Mouse (Mus musculus) heart, postnatal 4 days (tissue): ENCODE measurements around the gene Ppp1r18. TPM values are rescaled to one million over a fixed set of nuclear protein-coding genes. Genes with fewer than 3 reads are reported as not detected.

Experiments used
- DNase-seq: peaks from one replicate; pipeline ENCODE4 v3.0.0; 2021
- total RNA-seq, 2 experiments: library from RNA; stranded (reverse); gene quantifications; 2 replicates each; pipeline ENCODE4 v1.2.3; 2021

The Ppp1r18 gene
- total RNA-seq = 10 to 100 TPM; 32.6 to 32.7 TPM

GRCm38 (mm10) chr17:35865481-35866280 lies at the start of gene Ppp1r18:
Gene Ppp1r18 (plus strand): TSS chr17:35865593.
- peak; percentile 88 for DNase-seq

- DNase-seq = no peak
Observed at GRCm38 (mm10) chr17:35815836-35816235, 49.6 kb upstream of the Ppp1r18 start.

GRCm38 (mm10) chr17:35816686-35817085 lies 48.7 kb upstream of the Ppp1r18 start:
- no peak for DNase-seq

GRCm38 (mm10) chr17:35817226-35817625 lies 48.2 kb upstream of the Ppp1r18 start:
- DNase-seq = no peak

- no peak for DNase-seq
Observed at GRCm38 (mm10) chr17:35820111-35820510, 45.3 kb upstream of the Ppp1r18 start.

GRCm38 (mm10) chr17:35821439-35822430 lies 43.7 kb upstream of the Ppp1r18 start, which contains the start of gene Ier3:
Gene Ier3 (plus strand): TSS chr17:35821684.
- DNase-seq = peak; percentile 90

- no peak for DNase-seq
Observed at GRCm38 (mm10) chr17:35822564-35822963, 42.8 kb upstream of the Ppp1r18 start.

GRCm38 (mm10) chr17:35822964-35823937 lies 42.1 kb upstream of the Ppp1r18 start, which contains the start of gene Flot1:
Gene Flot1 (plus strand): TSS chr17:35823230.
- peak; percentile 91 for DNase-seq

GRCm38 (mm10) chr17:35824402-35824801 lies 41.0 kb upstream of the Ppp1r18 start:
- no peak for DNase-seq

GRCm38 (mm10) chr17:35825109-35825850 lies 40.1 kb upstream of the Ppp1r18 start:
- no peak for DNase-seq

- peak; percentile 92 for DNase-seq
Observed at GRCm38 (mm10) chr17:35829737-35830136, 35.7 kb upstream of the Ppp1r18 start.

- DNase-seq = no peak
Observed at GRCm38 (mm10) chr17:35832400-35833238, 32.8 kb upstream of the Ppp1r18 start.

GRCm38 (mm10) chr17:35833239-35833751 lies 32.1 kb upstream of the Ppp1r18 start:
- DNase-seq = no peak

GRCm38 (mm10) chr17:35833894-35834293 lies 31.5 kb upstream of the Ppp1r18 start:
- DNase-seq = no peak

GRCm38 (mm10) chr17:35834696-35835422 lies 30.5 kb upstream of the Ppp1r18 start:
- no peak for DNase-seq

- no peak for DNase-seq
Observed at GRCm38 (mm10) chr17:35835424-35836140, 29.8 kb upstream of the Ppp1r18 start.

- DNase-seq = peak; percentile 93
Observed at GRCm38 (mm10) chr17:35836178-35836965, 29.0 kb upstream of the Ppp1r18 start.
